Mouse (Mus musculus) adipocyte (in vitro differentiated cells): Measurements from ENCODE around the gene Commd1.

Source experiments
- DNase-seq: peaks from one replicate; pipeline ENCODE4 v3.0.0-alpha.2; 2016; ENCODE audit warnings: low spot score

Commd1 gene

DNA sequence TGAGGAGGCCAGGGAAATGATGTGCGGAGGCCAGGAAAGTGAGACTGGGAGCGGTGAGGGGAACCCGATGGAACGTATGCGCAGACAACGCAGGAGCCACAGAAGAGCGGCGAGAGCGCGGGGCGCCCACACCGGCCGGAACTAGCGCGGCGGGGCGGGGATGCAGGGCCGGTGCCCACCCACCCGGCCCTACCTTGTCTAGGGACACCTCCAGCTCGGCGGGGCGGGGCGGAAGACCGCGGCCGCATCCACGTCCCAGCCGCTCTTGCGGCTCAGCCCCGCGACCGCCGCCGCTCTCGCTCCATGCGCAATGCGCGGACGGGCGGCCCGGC, 122.9 kb downstream of the Commd1 start:
- no peak for DNase-seq

DNA sequence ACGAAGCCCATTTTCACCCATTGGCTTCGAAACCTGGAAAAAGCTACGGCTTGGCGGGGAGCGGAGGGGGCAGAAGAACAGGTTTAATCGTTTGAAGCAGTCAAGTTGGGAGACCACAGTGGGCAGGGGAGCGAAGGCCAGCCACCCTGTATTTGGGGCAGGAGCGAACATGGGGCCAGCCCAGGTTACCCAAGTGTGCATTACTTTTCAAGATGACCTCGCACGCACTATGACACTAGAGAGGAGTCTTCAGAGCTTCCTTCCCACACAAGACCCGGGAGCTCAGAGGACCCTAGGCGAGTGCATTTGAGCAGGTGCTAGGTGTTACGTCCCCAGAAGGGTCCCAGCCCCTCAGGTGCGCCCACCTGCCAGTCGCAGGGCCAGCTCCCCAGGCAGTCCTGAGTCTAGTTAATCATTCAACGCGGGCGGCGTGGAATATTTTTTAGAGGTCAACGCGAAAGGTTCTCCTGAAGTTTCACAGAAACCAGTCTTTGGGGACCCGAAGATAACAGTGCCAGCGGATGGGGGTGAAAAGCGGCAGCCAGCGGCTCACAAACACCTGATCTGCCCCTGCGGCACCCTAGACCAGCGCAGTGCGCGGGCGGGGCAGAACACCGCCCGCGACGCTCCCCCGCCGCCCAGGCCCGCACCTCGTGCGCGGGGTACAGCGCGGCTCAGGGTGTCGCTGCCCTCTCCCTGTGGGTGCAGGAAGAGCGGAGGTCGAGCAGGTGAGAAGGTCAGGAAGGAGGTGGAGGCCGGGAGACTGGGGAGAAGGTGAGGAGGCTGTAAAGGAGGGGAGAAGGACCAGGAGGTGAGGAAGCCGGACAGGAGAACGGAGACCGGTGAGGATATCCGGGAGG, 123.5 kb downstream of the Commd1 start:
- no peak for DNase-seq

DNA sequence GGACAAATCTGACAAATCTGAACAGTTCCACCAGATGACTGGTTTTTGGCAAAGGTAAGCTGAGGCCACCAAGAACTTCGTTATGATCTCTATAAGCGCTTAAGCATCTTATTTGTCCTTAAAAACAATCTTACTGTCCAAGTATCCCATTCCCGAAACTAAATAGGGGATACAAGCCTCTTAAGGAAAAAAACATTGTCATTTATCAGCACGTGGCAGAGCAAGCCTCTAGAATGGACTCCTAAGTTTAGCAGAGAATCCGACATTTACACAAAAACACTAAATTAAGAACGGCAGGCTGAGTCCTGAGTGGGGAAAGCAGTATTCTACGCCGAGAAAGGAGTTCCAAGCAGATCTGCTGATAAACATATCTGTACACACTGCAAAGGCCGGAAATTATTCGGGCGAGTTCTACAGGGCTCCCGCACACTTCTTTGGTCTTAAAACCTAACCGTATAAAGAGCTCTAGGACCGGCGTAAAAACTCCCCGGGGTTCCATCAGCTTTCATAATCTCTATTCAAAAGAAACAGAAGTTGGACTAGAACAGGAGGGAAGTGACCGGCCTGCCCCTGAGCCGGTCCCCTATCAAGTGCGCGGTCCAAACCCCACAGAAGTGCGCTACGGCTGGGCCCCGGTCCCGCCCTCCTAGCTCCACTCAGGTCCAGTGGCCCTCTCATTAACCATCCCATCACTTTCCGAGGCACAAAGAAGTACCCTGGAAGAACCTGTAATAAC, 124.3 kb downstream of the Commd1 start:
- DNase-seq = no peak

DNA sequence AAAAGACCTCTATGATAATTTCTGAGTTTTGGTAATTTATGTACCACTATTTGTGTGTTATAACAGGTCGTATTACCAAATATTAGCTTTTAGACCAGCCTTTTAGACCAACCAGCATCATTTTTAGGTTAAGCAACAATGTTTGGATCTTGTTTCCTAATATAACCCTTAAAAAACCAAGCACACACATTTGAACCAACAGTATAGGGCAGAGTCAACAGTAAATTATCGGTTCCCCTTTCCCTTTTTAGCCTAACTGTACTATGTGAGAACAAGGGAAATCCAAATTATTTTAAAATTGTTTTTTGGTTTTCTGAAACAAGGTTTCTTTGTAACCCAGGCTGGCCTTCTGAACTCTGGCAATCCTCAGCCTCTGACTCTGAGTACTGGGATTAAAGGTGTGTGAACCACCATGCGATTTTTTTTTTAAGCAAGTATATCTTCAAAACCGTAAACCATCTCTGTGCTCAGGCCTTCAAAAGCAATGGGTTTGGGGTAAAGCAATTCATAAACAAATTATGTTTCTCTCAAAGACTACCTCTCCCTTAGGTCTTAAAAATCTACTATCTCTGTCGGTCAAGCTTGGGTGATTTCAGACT, 125.0 kb downstream of the Commd1 start:
- no peak for DNase-seq

DNA sequence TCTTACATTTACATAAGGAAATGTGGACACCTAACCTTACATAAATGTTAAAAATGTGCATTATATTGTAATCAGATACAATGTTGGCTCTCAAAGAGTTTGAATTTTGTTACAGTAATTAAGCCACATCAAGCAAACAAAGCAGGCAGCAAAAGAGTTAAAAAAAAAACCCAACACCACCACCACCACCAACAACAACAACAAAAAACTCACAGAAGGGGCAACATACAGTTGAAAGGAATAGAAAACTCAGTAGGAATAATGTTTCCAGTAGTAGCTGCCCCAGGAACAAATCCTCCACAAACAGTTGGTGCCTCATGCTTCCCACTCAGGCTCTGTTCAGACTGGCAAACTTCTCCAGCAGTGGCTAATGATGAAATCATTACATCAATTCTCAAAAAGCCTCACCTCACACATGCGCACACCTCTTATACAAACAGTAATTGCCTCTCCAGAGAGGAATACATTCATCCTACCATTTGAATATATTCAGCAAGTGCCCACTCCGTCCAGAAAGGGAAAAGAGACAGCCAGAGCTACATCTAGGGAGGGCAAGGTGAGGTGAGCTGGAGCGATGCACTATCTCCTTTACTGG, 125.7 kb downstream of the Commd1 start:
- DNase-seq = no peak

DNA sequence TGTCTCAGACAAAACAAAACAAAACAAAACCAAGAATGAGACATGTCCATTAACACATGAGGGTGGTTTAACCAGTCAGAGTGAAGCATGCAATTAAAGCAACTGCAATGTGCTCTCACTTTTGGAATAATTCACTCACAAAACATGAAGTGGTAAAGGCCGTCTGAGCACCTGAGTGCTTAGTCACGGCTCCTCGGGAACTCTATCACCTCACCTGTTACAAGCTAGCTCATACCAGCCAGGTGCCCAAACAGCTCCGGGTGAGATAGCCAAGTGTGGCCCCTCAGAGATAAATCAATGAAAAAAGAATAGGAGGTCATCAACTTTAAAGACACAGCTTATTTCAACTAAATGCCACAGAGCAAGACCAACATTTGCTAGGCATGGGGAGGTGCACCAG, 127.6 kb downstream of the Commd1 start:
- no peak for DNase-seq

DNA sequence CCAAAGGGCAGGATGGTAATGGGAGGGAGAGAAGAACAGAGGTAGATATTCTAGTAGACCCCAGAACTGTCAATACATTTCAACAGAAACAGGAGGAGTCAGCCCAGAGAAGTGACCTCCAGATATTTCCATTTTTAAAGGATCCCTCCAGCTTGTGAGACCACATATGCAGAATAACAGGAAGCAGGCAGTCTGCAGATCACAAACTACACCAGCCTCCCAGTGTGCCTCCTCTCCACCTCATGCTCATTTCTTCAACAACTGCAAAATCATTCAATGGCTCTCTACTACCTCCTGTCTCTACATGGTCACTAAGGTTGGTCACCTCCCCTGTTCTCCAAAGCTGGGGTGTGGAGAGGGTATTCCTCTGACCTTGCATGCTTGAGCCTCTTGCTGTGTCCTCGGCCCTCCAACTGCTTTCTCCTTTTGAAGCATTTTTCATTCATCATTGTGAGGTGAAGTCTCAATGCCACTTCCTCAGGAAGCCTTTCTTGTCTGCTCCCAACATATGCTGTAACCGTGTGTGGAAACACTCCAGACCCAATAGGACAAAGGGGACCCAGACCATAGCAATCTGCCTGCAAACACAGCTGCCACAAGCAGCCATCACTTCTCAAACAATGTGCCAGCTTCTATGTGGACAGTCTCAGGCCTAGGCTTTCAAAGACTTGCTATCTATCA, 128.6 kb downstream of the Commd1 start:
- DNase-seq = no peak

DNA sequence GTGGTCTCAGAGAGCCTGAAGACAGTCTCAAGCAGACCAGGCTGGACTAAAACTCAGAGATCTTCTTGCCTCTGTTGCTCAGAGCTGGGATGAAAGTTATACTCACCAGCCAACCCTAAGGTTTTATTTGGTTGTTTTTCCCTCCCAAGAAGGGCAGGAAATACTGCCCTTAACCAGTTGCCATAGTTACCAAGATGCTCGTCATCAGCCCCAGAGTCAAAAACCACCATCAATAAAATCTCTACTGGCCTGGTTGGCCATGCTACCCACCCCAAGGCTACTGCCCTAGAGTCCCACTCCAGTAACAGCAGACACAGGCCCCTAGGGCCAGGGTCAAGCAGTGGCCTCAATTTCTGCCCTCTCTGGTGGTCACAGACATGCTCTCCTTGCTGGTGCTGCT, 129.7 kb downstream of the Commd1 start:
- DNase-seq = no peak

DNA sequence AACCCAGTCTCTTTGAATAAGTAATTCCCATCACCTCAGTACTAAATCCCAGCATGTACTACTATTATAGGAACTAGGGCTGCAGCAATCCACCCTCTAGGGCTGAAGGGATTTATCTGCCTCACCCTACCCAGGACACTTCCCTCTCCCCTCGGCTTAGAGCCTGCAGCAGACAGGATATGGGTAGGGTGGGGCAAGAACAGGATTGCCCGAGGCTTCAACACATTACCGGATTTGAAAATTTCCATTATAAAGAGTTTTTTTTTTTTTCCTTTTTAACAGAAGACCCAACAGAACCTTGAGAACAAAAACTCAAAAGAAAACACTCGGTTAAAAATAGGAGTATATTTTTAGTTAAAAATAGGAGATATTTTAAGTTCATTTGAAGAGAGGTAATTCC, 130.8 kb downstream of the Commd1 start:
- no peak for DNase-seq

DNA sequence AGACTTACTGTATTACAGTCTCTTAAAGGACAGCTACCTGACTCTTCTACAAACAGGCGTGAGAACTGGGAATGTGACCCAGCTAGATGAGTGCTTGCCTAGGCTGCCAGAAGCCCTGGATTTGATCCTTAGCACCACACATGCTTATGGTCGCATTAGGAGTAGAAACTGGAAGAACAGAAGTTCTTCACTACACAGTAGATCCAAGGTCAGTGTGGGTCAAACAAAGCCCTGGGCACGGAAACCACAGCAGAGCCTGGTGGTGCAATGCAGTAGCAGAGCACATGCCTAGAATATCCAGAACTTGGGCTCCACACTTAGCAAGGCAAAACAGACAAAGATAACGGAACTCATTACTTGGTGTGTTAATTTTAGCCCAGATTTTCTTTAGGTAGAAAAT, 132.1 kb downstream of the Commd1 start:
- no peak for DNase-seq

DNA sequence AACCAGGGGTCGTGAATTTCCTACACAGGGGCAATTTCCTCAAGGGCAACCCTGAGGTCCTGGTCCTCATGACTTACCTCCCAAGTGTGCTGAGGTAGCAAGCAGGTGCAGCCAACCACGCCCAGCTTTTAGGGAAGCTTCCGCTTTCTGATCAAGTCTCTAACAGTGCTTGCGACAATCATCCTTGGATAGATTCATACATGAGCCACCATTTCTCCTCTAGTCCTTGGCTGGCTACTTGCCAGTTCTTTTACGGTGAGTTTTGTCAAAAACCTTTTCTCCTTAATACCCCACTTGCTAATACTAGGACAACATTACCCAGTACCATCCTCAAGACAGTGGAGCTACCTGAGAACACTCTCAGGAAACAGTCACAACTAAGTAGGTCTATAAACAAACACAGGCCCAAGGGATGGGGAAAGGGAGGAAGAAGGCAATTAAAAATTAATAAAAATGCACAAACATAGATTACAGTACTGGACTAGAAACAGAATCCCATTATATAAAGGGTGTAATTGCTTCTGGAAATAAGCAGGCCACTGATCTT, 133.5 kb downstream of the Commd1 start:
- DNase-seq = no peak

DNA sequence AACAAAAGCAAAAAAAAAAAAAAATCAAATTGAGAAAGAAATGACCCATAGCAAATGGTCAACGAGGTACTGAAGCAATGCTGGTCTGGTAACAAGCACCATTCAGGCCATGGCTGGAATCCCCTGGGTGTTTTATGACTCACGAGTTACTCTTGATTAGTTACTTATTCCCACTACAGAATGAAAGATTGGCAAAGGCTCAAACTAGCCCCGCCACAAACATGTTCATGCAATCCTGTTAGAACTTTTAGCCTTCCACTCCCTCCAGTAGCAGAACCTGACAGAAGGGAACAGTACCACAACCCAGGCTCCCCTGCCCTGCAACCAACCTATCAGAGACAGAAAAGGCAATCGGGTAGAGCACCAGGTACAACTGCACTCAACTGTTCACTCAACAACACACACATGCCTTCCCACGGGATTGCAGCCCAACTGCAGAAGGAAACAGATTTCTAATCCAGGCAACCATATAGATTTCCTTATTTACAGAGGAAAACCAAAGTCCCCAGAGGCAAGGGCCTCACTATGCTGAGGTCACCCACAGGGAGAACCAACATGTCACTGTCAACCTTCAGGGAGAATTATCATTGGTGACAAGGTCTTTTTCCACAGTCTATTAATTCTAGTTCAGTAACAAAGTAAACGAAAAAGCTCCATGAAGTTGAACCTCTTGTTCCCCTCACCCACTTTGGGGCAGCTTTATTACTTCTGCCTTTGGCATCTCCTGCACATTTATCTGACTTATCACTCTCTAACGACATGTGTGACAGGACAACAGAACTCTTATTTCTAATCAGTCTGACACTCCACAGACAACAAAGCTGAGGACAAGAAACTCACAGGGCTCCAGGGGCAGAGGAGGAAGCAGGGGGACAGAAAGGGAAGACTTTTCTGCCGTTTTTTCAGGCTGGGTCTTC, 134.2 kb downstream of the Commd1 start:
- DNase-seq = peak; percentile 40

DNA sequence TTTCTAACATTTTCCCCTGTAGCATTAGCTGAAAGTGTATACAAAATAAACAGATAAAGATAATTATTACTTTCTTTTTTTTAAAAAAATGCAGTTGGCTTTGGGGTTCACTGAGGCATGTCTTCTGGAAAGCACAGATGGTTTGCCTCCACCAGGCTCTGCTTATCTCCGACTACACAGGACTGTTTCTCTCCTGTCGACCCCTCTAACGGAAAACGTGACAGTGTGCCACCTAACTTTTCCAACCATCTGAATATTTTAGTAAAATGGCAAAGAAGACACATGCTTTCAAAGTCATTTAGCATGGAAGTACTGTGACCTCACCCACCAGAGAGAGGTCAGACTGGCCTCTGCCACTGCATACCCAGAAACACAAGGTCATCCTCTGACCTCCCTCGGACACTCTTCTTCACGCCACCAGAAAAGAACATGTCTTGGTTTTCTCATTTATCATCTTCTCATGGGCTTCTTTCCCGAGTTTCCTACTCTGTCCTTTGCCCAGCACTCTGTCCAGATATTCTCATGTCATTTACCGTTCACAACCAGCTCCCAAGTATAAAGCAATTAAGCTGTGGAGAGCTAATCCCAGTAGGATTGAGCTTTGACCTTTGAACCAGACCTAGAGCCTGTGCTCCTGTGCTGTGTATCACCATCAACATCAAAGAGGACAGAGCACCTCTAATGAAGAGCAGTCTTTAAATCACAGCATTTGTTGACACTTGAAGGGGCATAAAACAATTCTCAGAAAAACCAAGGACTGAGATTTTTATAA, 135.0 kb downstream of the Commd1 start:
- no peak for DNase-seq
